Mouse (Mus musculus) ovary, postnatal 36 days (tissue): ENCODE results near the gene Swap70.

ENCODE experiments used
- DNase-seq: peaks from one replicate; pipeline ENCODE4 v3.0.0; 2022; ENCODE audit warnings: low spot score, mixed read lengths

The Swap70 gene

DNA sequence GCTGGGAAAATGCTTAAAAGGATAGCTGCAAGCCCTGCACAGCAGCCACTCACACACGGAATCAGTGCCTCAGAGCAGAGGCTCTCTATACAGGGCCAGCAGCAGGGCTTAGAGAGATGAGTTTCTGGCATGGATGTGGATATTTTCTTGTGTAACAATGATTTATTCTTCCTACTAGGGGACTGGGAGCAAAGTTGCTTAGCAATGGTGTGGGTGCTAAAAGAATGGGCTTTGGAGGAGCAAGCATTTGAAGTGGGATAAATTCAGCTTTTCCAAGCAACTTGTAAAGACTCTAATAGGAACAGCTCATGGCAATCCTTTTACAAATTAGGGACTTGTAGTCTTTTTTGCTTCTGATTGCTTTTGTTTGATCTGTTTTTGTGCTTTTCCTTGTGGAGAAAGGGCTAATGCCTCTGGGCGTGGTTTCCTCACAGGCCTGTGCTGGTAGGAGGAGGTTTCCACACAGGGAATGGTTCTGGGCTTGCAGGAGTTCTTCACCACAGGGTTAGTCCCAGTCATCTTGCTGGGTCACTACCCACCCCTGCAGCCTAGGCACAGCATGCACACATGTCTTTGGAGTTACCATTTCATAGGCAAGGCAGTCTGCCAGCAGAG lies 16.4 kb downstream of the Swap70 start:
- no peak for DNase-seq

DNA sequence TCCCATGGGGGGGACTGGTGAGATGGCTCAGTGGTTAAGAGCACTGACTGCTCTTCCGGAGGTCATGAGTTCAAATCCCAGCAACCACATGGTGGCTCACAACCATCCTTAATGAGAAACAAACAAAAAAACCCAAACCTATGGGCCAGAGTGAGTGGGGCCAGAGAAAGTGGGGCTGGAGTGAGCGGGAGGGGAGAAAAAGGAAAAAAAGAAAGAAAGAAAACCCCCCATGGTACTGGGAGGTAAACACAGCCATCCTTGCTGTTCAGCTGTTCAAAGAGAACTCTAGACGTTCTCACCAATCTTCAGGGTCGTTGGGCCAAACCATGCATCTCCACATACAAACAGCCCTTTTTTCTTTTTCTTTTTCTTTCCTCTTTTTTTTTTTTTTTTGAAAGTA lies 18.1 kb downstream of the Swap70 start:
- no peak for DNase-seq

DNA sequence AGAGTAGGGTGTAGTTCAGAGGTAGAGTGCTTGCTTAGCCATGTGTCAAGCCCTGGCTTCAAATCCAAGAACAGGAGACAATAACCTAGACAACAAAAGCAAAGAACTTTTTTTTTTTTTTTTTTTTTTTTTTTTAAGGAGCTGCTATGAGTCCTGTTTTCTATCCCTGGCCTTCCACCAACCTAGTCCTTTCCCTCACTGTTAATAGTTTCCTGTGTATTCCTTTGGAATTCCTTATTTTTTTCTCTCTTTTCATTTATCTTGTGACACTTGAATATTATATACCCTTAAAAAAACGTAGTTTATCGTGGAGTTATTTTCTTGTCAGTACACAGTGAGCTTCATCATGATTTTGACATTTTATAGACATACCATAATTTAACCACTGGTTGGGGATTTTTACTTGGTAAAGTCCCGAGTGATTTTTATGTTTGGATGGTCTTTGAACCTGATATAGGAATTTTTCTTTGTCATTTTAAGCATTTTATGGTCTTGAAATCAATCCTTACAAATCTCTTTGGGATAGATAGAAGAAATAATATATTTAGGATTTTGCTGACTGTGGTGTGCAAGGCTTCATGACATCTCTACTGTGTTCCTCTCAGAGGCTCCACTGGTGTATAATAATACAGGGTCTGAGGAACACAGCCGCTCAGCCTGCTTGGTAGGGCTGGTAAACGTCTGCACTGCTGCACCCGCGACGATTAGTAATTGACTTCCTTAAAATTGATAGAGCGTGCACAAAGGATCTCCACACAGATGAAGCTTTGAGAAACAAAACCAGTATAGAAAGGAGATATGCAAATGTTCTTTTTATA lies 20.2 kb downstream of the Swap70 start:
- DNase-seq = no peak

DNA sequence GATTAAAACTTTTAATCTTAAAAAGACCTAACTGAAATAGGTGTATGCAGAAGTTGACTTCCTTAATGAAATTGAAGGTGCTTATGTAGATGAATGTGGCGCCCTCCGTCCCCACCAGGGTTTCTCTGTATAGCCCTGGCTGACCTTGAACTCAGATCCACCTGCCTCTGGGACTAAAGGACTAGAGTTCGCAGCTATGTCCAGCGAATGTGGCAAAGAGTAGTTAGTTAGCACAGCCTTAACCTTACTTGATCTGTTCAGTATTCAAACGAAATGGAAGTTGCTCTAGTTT lies 20.7 kb downstream of the Swap70 start:
- no peak for DNase-seq

DNA sequence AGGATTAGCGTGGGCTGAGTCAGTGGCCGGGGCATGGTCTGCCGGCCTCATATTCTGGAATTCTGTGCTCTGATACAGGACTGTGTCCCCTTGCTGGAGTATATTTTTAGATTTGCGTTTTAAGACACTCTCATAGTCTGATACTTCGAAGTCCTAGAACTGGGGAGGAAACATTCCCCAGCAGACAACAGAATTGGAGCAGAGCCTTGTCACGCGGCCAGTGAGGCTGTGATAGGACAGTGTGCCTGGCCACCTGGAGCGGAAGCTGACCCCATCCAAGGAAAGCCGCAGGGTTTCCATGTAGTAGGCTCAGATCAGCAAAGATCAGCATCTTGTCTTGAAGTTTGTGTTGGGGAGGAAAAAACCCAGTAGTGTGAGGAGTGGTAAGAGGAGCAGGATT lies 23.6 kb downstream of the Swap70 start:
- no peak for DNase-seq

DNA sequence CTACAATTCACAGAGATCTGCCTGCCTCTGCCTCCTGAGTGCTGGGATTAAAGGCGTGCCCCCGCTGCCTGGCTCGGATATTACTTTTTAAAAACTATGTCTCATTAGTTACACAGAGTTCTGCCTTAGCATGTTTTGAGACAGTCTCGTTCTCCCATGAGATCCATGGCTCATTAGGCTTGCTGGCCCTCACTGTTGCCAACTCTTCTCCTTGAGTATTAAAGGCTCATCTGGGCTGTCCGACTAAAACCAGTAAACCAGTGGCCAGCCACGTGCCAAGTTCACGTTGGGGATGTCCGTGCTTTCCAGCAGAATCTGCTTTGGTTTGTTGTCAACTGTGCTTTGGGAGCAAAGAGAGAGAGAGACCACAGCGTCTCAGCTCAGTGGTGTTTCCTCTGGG lies 25.0 kb downstream of the Swap70 start:
- no peak for DNase-seq

DNA sequence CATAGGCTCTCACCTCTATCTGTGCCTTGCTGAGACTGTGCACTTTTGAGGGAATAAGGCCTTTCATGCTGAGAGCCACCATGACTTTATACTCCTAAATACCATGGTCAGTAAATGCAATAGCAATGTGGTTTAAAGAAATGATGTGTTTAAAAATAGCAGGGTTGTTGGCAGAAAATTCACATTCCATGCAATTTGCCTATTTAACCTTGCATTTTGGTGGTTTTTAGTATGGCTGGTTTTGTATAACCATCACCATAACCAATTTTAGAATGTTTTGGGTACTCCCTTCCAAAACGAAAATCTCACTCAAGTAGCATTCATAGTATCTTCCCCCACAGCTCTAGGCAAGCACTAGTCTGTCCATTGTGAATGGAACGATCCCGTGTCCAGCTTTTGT lies 26.3 kb downstream of the Swap70 start:
- no peak for DNase-seq

DNA sequence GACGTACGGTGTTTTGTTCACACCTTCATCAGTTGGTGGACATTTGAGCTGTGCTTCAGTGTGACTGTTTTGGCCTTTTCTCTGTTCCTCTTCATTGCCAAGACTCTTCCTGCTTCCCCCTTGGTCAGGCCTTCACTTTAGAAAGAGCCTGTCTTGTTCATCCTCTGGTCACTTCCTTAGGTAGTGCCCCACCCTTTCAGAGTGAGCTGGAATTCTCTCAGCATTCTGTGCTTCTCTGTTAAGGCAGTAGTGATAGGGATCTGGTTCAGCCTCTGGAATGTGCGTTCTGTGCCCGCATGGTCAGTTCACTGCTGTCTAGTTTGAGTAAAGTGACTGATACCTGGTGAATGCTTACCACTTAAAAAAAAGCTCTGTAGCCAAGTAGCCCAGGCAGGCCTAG lies 27.2 kb downstream of the Swap70 start:
- DNase-seq = no peak

DNA sequence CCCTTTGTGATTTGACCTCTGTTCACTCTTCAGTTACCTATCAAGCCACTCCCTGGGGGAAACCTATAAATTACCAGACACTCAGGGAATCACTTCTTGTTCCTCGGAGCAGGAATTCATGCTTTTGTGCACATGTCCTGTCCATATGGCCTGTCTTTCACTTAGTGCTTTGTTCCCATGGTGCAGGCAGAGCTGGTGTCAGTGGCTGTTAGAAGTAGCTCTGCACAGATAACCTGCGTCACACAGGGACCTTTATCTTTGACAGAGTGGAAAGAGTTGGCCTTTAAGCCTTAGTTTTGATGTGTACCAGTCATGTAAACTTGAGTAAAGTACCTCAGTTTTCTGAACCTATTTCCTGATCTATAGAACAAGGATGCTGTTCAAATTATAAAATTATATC lies 32.4 kb downstream of the Swap70 start:
- no peak for DNase-seq

DNA sequence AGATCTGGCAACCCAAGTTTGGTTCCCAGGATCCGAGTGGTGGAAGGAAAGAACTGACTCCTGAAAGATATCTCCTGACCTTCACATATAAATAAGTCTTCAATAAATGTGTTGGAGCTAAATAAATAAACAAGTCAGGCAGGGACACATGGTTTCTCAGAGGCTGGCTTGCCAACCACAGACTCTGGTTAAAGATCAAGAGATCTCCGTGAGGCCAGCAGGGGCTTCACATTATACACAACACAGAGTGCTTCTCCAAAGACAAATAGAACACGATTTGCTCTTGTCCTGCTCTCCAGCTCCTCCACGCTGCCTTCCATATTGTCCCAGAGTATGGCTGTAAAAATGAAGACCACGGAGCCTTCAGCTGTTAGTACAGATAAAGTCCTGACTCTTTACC lies 32.9 kb downstream of the Swap70 start:
- no peak for DNase-seq

DNA sequence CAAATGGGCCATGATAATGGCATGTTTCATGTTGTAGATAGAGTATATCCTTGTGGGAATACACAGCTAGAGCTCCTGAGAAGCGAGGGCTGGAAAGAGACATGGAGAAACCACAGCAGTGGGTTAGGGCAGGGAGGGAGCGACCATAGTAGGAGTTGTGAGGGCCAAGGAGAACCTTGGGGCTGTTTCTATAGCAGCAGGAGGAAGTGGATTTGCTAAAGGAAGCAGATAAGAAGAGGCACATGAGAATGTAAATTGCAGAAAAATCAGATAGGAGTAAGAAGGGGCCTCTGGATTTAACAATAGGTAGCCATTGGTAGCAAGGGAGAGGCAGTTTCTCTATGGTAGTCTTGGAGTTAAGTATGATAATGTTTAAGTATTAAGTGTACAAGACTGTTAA lies 35.5 kb downstream of the Swap70 start:
- DNase-seq = no peak

DNA sequence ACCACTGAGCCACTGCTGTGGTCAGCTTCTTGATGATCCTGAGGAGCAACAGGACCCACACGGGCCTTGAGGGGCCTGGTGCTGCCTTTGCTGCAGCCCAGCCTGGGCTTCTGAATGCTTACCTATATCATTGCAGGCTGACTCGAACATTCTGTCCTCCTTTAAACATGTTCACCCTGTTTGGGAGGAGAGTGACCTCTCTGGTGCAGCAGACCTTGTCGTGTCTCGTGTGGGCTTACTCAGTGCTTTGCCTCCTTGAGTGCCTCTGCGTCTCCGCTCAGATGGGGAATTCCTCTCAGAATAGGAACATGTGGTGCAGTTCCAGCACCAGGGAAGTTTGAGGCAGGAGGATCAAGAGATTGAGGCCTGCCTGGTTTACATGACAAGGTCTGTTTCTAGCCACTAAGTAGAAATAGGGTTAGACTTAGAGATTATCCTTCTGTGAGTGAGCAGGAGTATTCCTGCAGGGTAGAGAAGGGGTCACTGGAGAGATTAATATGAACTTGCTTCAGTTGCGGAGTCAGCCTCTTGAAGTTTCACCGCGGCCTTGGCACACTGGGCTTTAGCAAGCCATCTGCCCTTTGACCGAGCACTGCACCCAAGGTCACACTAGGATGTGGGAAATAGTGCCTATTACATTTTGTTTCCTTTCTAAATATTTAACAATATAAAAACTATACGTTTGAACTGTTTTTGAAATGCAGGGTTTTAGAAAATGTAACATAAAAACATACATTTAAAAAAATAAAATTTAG lies 36.9 kb downstream of the Swap70 start:
- DNase-seq = no peak

DNA sequence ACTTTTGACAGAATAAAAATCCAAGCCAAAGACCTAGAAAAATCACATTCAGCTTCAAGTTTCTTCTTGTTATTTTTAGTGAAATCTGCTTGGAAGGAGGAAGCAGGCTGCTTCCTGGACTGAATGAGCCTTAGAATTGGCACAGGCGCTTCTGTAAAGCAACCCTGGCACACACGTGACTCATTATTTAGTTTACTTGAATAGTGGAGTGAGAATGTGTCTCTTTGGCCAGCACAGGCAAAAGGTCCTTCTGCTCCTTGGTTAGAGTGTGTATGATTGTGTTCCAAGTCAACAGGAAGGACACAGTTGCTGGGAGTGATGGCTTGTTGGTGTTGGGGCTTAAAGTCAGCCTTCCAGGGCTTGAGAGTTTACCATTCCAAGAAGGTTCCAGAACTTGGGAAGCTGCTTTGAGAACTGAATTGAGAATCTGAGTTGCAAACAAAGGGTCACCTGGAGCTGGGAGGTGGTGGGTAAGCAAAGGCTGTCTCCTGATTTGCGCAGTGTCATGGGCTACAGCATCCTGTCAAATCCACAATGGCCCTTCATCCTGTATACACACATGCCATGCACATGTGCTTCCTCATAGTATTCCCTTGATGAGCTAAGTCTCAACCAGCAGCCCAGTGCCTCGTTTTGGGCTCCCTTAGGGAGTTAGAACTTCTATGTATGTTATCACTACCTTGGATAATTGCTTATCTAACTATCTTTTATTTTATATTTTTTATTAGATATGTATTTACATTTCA lies 38.6 kb downstream of the Swap70 start:
- DNase-seq = no peak

DNA sequence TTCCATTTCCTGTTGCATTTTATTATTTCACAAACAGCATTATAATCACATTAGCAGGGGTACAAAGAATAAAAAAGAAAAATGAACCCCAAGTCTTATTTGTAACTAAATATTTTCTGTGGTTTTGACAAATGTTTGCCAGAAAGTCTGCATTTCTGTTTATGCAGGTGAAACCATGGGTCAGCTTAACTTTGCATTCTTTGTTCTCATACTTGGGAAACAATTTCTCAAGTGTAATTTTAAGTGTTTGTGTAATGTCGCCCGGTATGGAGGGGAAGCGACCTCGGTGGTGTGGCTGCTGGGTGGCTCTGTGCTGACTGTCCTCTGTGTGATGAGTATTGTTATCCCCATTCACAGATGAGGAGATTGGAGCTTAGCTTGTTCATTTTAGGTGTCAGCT lies 40.3 kb downstream of the Swap70 start:
- DNase-seq = no peak

DNA sequence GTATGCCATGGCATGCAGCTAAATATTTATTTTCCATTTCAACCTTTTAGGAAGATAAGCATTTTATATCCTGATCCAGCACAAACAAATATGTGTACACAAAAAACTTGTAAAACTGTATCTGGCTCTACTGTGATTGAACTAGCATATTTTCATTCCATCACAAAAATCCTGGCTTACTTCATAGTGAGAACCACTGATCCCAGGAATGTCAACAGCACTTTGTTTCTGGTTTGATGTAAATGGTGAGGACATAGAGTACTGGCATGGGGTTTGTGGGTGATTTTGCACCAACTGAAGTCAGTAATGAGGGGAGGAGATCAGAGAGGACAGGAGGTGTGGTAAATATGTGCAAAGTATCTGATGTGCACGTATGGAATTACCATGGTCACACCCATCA lies 41.1 kb downstream of the Swap70 start:
- no peak for DNase-seq

DNA sequence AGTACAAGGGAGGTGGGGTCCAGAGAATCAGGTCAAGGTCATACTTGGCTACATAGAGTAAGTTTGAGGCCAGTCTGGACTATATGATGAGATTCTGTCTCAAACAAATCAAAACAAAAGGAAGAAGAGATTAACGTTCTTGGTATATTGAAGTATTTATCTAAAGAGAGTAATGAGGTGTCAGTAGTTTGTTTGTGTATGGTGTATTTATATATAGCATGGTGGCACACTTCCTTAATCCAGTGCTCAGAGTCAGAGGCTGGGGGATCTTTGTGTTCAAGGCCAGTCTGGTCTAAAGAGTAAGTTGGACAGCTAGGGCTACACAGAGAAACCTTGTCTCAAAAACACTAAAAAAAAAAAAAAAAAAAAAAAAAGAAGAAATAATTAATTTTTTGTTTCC lies 42.0 kb downstream of the Swap70 start:
- DNase-seq = no peak

DNA sequence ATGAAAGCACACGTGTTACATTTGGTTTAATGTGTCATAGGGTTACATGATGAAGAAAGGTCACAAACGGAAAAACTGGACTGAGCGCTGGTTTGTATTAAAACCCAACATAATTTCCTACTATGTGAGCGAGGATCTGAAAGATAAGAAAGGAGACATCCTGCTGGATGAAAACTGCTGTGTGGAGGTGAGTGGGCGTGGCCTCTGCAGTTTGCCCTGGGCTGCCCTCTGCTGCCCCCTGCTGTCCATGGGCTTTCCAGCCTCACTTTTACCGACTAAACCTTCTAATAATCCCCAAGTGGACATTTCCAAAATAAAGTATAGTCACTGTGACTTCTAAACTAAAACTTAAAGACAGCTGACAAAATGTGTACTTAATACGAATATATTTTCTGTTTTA lies 44.3 kb downstream of the Swap70 start:
- DNase-seq = peak; percentile 88

DNA sequence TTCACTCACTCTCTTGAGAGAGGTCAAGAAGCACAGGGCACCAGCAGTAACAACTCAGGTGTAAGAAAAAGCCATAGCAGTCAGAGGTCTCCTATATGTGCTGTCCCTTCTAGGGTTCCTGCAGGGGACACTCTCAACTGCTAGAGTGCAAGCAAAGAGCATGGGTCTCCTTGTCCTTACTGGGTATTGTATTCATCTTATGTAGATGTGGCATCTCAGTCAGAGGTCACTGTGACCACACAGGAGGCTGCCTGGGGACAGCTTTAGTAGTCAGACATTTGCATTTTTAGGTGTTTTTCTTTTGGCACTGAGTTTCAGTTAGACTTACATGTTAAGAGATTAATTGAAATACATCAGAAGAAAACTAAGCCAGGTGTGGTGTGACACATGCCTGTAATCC lies 45.5 kb downstream of the Swap70 start:
- DNase-seq = no peak

DNA sequence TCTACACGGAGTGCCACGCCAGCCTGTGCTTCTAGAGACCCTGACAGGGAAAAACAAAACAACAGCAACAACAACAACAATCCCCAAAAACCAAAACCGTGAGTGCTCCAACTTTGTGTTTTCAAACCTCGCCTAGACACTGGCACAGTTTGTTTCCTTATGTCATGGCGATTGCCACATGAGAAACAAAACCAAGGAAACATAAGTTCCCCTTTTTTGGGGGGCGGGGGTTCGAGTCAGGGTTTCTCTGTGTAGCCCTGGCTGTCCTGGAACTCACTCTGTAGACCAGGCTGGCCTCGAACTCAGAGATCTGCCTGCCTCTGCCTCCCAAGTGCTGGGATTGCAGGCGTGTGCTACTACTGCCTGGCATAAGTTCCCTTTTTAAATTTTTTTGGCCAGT lies 46.5 kb downstream of the Swap70 start:
- no peak for DNase-seq

DNA sequence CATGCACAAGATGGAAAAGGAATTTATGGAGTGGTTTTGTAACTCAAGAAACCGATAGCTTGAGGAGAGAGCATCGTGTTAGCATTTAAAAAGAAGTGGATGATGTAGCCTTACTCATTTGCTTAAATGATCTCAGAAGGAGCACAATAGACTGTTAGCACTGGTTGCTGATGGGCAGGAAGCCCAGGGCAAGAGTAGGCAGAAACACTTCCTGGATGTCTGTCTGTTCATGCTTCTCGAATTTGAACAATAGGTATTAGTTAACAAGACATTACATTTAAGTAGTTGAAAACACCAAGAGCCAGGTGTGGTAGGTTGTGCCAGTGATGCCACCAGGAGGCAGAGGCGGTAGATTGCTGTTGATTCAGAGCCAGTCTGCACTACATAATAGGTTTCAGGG lies 47.0 kb downstream of the Swap70 start:
- DNase-seq = no peak

DNA sequence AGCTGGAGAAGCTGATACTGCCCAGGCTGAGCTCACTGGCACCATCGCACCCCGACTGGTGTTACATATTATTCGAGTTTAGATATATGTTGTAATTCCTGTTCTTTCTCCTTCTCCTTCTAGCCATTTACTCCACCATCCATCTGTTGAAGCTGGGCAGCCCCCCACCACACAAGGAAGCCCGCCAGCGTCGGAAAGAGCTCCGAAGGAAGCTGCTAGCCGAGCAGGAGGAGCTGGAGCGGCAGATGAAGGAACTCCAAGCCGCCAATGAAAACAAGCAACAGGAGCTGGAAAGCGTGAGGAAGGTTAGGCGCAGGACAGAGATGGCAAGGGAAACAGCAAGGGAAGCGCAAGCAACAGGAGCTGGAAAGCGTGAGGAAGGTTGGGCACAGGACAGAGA lies 48.3 kb downstream of the Swap70 start:
- no peak for DNase-seq

DNA sequence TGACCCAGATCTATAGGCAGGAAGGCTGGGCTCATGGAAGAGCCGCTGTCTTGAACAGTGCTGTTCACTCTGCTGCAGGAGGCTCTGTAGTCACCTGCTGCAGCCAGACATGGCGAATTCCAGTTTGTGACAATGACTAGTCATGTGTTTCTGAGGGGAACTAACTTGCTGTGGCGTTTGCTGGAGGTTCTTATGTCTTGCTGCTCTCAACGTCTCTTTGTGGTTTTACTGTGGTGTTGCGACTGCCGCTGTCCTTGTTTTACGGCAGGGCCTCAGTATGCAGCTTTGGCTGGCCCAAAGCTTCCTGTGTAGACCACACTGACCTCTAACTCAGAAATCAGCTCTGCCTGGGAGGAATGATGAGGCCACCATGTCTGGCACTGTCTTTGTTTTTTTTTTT lies 48.9 kb downstream of the Swap70 start:
- DNase-seq = no peak

DNA sequence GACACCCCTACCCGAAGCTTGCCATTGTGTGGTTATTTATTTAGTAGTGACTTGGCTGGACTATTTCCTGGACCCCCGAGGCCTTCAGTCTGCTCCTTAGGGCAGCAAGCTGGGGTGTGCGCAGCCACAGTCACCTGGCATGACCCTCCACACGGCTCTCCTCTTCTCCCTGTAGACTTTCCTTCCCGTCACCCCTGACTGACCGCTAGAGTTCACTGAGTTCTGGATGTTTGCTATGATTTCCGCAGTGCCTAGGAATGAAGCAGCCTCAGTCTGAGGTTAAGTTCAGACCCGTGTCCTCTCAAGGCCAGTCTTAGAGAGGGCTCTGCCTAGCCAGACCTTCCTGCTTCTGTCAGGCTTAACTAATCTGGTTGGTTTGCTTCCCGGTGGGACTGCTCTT lies 50.3 kb downstream of the Swap70 start:
- DNase-seq = no peak
